Mouse (Mus musculus) right cerebral cortex, adult 2 months (tissue): ENCODE measurements at regions not wholly inside any gene's neighbourhood (a gene's known extent, or its start where the extent isn't known, plus 50 kb on each side); places are given as distances from the start of the nearest gene placed in this dataset.

Source experiments
- DNase-seq, 2 experiments: peaks; one replicate each; pipeline ENCODE4 v3.0.0; 2021 to 2022; ENCODE audit warnings: low spot score in 2 of 2

DNA sequence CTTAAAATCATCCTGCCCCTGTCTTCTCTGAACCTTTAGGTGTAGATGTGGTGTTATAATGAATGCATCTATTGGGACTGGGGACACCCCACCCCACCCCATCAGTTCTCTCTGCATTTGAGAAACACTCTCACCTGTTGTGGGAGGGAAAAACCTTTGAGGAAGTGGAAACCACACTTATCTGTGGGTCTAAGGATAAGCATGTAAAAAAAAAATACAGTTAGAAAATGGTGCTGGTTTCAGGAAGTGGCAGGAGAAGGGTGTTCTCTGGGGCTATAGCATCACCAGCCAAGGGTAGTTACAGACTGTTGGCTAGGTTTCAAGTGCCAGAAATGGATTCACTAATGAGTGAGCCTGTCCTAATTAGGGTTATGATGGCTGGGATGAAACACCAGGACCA lies 91.1 kb upstream of the Rbm19 start:
- no peak for DNase-seq

DNA sequence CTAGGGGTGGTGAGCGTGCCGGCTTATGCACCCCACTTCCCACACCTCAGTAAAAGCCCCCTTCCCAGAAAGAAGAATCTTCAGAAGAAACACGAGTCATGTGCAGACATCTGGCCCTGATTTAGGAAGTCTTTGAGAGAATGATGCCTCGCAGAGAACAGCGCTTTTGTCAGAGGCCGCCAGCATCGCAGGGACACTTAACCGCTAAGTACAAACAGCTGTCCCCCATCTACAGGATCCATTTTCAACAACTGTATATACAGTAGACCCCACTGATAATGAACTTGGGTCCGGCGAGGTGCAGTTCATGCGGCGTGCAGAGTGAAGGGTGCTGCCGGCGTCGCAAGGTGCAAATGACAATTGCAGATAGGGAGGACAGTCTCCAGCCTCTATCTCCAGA lies 85.4 kb upstream of the Rbm19 start:
- DNase-seq = no peak

DNA sequence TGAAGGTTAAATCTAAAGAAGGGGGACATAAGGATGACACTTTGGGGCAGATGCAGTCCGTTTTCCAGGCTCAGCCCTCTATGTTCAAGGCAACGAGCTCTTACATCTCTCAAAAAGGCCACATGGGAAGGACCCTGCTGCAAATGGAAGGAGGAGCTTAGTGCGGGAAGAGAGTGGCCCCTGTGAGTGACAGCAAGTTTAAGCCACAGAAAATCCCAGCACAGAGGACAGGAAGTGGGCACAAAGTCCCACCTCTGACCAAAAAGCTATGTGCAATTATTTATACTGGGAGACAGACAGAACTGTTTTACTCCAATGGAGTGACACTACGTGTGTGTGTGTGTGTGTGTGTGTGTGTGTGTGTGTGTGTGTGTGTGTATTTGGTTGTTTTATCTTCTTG lies 84.7 kb upstream of the Rbm19 start:
- no peak for DNase-seq

DNA sequence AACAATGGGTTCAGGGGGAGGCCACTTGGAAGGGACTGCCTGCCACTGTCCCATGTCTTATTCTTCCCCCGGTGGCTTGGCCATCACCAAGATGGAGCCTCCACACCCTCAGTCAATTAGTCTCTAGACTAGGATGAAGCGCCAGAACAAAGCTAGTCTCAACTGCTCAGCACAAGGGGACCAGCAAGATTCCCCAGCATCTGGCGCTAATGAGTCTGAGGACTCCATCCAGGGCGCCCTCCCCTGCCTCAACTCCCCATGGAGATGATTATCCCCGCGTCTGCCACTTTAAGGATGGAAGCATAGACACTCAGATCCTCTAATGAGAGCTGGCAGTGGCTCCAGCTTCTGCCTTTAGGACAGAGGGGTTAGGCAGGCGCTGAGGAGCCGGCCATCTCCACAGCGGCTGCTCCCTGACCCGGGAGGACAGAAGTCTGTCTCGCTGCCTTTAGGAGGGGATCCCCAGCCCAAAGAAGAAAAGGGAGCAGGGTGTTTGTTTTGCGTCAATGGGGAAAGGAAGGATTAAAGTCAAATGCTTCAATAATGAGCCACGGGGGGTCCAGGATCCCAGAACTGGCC lies 81.7 kb upstream of the Rbm19 start:
- no peak for DNase-seq

DNA sequence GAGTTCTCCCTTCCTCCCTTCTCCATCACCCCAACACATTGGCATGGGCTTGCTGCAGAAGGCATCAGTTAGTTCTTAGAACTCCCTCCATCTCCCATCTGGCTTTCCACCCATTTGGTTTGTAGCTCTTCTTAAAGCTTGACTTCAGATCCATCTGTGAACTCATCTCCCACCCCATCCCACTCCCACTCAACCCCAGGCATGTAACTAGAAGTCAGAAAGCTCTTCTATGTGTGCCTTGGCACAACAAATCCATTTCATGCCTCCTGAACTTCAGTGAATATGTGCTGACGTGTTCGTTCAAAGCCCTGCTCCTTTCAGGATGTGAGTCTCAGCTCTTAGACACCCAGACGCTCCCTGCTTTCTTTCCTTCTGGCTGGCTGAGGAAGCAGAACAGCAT lies 81.0 kb upstream of the Rbm19 start:
- peak in 1 of 2 experiments; percentile 12 for DNase-seq

DNA sequence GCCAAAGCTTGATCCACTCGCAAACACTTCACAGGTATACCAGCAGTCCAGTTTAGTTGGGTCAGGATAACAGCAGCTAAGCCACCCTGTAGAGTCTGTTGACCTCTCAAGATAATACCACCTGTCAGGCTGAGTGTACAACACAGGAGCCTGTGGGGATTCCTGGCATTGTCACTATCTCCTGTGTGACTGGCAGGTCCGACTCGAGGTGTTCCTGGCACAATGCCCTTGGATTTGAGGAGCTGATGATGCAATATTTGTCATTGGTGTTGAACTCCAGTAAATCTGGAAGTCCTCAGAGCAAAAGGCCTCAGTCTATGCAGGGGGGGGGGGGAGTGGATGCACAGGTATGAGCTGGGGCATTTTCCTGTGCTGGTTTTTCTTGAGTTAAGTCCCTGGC lies 78.5 kb upstream of the Rbm19 start:
- no peak for DNase-seq

DNA sequence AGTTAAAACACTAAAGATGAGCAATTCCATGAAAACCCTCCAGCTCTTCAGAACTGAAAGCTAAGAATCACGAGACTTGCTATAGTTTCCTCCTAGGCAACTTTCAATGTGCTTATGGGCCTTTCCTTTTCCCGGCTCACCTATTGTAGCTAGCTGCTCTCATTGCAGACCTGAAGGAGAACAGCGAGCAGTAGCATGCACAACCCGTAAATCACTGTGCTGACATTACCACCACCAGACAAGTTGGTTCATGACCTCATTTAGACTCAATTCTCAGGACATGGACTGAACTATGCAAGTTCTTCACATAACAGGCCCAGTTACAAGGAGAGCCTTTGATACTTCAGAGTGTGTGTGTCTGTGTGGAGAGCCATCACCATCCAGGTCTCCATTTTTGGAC lies 72.5 kb upstream of the Rbm19 start:
- DNase-seq = no peak

DNA sequence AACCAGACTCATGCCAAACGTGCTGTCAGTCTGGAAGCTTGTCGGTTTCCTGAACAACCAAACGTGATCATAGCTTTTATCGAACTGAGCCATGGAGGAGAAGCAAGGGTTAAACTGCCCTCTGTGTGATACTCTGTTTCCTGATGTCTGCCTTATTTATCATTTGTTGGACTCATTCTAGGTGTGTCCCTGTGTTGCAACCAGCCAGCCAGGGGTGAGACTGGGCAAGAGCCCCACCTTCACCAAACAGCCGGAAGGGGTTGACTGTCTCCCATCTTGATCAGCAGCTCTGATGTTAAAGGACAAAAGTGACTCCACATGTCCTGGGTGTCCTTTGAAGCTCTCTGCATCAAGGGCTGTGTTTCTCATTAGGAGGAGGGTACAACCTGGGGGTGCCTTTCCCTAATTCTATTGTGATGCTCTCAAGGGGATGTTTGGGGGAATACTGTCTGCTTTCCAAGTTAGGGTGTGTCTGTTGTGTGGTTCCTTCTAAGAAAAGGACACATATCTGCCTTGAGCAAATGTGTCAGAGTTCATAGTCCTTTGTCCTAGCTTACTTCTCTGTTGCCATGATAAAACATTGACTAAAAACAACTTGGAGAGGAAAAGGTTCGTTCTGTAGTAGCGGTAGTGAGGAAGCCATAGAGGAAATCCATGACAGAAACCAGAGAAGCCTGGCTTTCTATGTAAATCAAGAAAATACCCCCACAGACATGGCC lies 67.0 kb upstream of the Rbm19 start:
- DNase-seq = no peak

DNA sequence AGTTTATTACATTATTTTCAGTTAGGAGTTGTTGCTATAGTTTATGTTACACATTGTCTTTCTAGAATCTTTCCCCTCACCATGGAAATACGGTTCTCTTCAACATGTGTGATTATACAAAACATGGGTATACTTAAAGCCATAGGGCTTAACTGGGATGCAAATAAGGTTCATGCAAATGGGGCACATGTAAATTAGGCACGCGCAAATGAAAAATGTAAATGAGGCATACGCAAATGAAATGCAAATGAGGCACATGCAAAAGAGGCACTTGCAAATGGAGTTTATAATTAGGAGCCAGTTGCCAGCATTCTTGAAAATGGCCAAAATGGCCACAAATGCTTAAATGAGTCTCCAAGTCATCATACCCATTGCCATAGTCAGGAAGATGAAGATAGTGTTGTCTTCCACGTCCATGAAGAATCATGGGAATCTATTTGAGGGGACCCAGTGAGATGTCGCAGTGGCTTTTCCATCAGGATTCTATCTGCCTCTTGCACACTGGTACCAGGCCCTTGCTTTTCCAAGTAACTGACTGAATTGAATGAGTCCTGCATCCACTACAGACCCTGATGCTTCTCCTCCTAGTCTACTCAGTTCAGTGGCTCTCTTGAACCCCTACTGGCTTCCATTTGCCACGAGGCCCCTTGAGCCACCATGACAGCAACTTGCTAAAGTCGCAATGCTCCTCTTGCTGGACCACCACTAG lies 65.4 kb upstream of the Rbm19 start:
- DNase-seq = no peak

DNA sequence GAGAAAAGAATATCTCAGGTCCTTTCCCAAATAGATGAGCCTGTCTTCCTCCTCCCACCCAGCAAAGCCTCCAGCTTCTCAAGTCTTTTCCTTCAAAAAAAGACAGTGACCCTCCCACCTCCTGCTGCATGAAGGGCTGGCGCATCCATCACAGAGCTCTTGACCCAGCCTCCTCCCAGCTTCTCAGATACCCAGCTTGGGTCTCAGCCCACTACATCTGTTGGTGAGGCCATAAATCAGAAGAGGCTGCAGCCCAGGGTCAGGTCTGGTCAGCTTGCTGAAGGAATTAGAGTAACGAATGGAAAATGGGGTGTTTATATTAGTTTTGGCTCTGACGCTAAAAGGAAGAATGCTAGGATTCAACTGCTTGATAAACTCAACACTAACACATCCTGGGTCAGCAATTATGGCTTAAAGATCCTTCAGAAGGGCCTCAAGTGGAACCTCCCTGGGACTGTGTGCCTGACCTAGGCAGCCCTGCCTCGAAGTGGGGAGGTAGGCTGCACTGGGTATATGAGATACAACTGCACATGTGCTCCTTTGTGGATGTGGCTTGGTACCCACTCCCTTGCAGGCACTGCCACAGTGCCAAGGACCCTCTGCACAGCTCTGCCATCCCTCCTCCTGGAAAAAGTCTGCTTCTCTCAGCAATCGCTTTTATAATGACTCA lies 61.6 kb upstream of the Rbm19 start:
- no peak for DNase-seq
